Mouse (Mus musculus) erythroblast, embryonic 14.5 days (primary cell): Measurements from ENCODE around the gene Fga. TPM values are rescaled to one million over a fixed set of nuclear protein-coding genes. Genes with fewer than 3 reads are reported as not detected.
A peak's percentile ranks its signal among the peaks of the same experiment; 100 is the strongest.

Experiments
- H3K27me3 ChIP-seq: 2 replicates; pipeline ENCODE4 v1.6.1; 2012; ENCODE audit warnings: inconsistent platforms; ENCODE audit not compliant: control insufficient read depth
- H3K36me3 ChIP-seq: 2 replicates; pipeline ENCODE4 v1.6.1; 2012; ENCODE audit warnings: mild to moderate bottlenecking, inconsistent platforms; ENCODE audit not compliant: control insufficient read depth
- H3K4me1 ChIP-seq: 2 replicates; pipeline ENCODE4 v1.6.1; 2012; ENCODE audit warnings: inconsistent platforms; ENCODE audit not compliant: control insufficient read depth
- H3K4me3 ChIP-seq: replicated peaks from 2 replicates; pipeline ENCODE3; 2012; ENCODE audit warnings: moderate library complexity, mild to moderate bottlenecking, inconsistent platforms
- H3K9me3 ChIP-seq: 2 replicates; pipeline ENCODE4 v1.6.1; 2012; ENCODE audit warnings: low read length, inconsistent platforms, mixed read lengths; ENCODE audit not compliant: control insufficient read depth
- GATA1 ChIP-seq: IDR thresholded peaks from 2 replicates; pipeline ENCODE4 v1.6.1; 2012; ENCODE audit warnings: low read length, inconsistent platforms, mixed read lengths
- TAL1 ChIP-seq: IDR thresholded peaks from 3 replicates; pipeline ENCODE4 v1.6.1; 2012; ENCODE audit warnings: low read length, inconsistent platforms, mixed read lengths
- polyA plus RNA-seq: library from polyadenylated mRNA; stranded (reverse); fragments of >175 nt; gene quantifications from 2 replicates; pipeline ENCODE4 v1.2.3, GENCODE M21; 2012

The Fga gene
- polyA plus RNA-seq, 1 experiment = 0.16 TPM

- no peaks in the 10 kb centered on the region for H3K9me3 ChIP-seq
- H3K4me1 ChIP-seq = peaks cover 28% of the 10 kb centered on the region
- no peaks in the 10 kb centered on the region for H3K27me3 ChIP-seq
- no peak overlapping the region for H3K4me3 ChIP-seq
- no peak for TF ChIP-seq TAL1
- no peak for TF ChIP-seq GATA1
- peaks cover 52% of the 10 kb centered on the region for H3K36me3 ChIP-seq
These were observed 31.2 kb downstream of the Fga start for GRCm38 (mm10) chr3:83057046-83057445.

GRCm38 (mm10) chr3:83067920-83068319, 42.0 kb downstream of the Fga start:
- Histone ChIP-seq H3K27me3 (no peaks in the 10 kb centered on the region), H3K4me3 (no peak overlapping the region), H3K4me1 (no peaks in the 10 kb centered on the region), H3K36me3 (peaks cover 92% of the 10 kb centered on the region), H3K9me3 (no peaks in the 10 kb centered on the region)
- TF ChIP-seq TAL1 (no peak), GATA1 (no peak)

- Histone ChIP-seq H3K36me3 (peaks cover 84% of the 10 kb centered on the region), H3K27me3 (no peaks in the 10 kb centered on the region), H3K9me3 (no peaks in the 10 kb centered on the region), H3K4me1 (no peaks in the 10 kb centered on the region), H3K4me3 (no peak overlapping the region)
- TF ChIP-seq GATA1 (no peak), TAL1 (no peak)
These were observed 43.0 kb downstream of the Fga start for GRCm38 (mm10) chr3:83068869-83069268.

- no peaks in the 10 kb centered on the region for H3K27me3 ChIP-seq
- H3K36me3 ChIP-seq = peaks cover 74% of the 10 kb centered on the region
- no peak overlapping the region for H3K4me3 ChIP-seq
- TF ChIP-seq GATA1 = no peak
- TF ChIP-seq TAL1 = no peak
- H3K4me1 ChIP-seq = no peaks in the 10 kb centered on the region
- no peaks in the 10 kb centered on the region for H3K9me3 ChIP-seq
These were observed 44.4 kb downstream of the Fga start for GRCm38 (mm10) chr3:83070231-83070630.

GRCm38 (mm10) chr3:83076563-83076962, 50.7 kb downstream of the Fga start:
- Histone ChIP-seq H3K4me3 (no peak overlapping the region), H3K36me3 (peaks cover 14% of the 10 kb centered on the region), H3K27me3 (no peaks in the 10 kb centered on the region), H3K9me3 (no peaks in the 10 kb centered on the region), H3K4me1 (no peaks in the 10 kb centered on the region; the same call in 1 of the 2 replicates)
- TF ChIP-seq TAL1 (no peak), GATA1 (no peak)

GRCm38 (mm10) chr3:83080567-83081055, 54.7 kb downstream of the Fga start:
- H3K9me3 ChIP-seq = no peaks in the 10 kb centered on the region
- H3K27me3 ChIP-seq = no peaks in the 10 kb centered on the region
- no peaks in the 10 kb centered on the region; the same call in 1 of the 2 replicates for H3K4me1 ChIP-seq
- H3K36me3 ChIP-seq = no peaks in the 10 kb centered on the region
- no peak for TF ChIP-seq GATA1
- no peak for TF ChIP-seq TAL1
- H3K4me3 ChIP-seq = peak overlapping the region; percentile 5

Other genes starting within 250 kb of the Fga start
- gene Rbm46, start 149.6 kb upstream of the Fga start, polyA plus RNA-seq = not detected in 2 replicates
- gene Lrat, start 122.1 kb upstream of the Fga start, polyA plus RNA-seq = not detected in 2 replicates
- 0.06 TPM in 1 of 2 replicates, not detected in the other for gene Fgg, start 18.4 kb upstream of the Fga start, polyA plus RNA-seq
- 0.03 and 0.04 TPM in 2 replicates for gene Fgb, start 23.8 kb downstream of the Fga start, polyA plus RNA-seq
- gene Plrg1, start 29.4 kb downstream of the Fga start, polyA plus RNA-seq = 0.37 and 0.80 TPM in 2 replicates
- under 0.01 TPM in 1 of 2 replicates, not detected in the other for gene Dchs2, start 101.9 kb downstream of the Fga start, polyA plus RNA-seq